Mouse (Mus musculus): ENCODE results near the gene Agrp. TPM values are rescaled to one million over a fixed set of nuclear protein-coding genes. Genes with fewer than 3 reads are reported as not detected.

Agrp gene
- polyA plus RNA-seq, 1 experiment: not detected

DNA sequence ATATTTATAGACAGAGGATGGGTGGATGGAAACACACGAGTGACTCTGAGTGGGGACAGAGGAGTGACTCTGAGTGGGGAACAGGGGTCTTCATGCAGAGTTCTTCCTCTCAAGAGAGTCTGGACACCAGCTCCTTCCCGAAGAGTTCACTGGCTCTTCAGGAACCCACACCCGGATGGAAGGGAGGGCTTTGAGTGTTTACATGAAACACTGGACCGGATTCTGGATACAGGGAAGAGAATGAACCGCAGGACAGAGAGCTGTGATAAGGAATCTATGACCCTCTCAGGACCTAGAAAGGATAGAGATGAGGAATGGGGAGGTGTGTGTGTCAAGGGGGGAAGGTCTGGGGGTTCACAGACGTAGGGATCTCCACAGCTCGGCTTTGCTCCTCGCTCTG lies 119.8 kb downstream of the Agrp start:
- Histone ChIP-seq H3K4me3 (ENCODE audit: low read depth, low read length) (no peak overlapping the region), H3K27me3 (ENCODE audit: control insufficient read depth, insufficient read depth, low read length, poor library complexity, severe bottlenecking) (no peaks in the 10 kb centered on the region; the same call in 1 of the 2 replicates), H3K9ac (ENCODE audit: low read depth, poor library complexity, severe bottlenecking) (no peak overlapping the region), H3K9me3 (replicated peaks; ENCODE audit: control insufficient read depth, insufficient read depth, low read length, poor library complexity, severe bottlenecking) (no peaks in the 10 kb centered on the region), H3K36me3 (ENCODE audit: control insufficient read depth, insufficient read depth, low read length, poor library complexity, severe bottlenecking) (no peaks in the 10 kb centered on the region), H3K27ac (ENCODE audit: insufficient read depth, low read length) (no peak overlapping the region), H3K4me1 (ENCODE audit: control insufficient read depth, insufficient read depth, low read length) (peaks cover 2% of the 10 kb centered on the region)
- TF ChIP-seq POLR2A (IDR thresholded peaks at IDR 0.05; ENCODE audit: insufficient read depth, low read length): no peak
- TF ChIP-seq CTCF (IDR thresholded peaks at IDR 0.05; ENCODE audit: low read depth, low read length): no peak
- no peak for TF ChIP-seq EP300 (IDR thresholded peaks at IDR 0.05; ENCODE audit: insufficient read depth, low read depth, low read length)

Other genes starting within 250 kb of the Agrp start
- 2.4 and 3.7 TPM in 2 replicates for gene Kctd19, start 223.9 kb downstream of the Agrp start, polyA plus RNA-seq (2011; ENCODE audit: insufficient read depth, insufficient read length, low read depth, missing spikeins)
- gene Lrrc36, start 223.8 kb downstream of the Agrp start, polyA plus RNA-seq (2011; ENCODE audit: insufficient read depth, insufficient read length, low read depth, missing spikeins): 0.35 and 1.3 TPM in 2 replicates
- gene Tppp3, start 165.9 kb downstream of the Agrp start, polyA plus RNA-seq (2011; ENCODE audit: insufficient read depth, insufficient read length, low read depth, missing spikeins): 14.4 and 19.0 TPM in 2 replicates
- 6.8 and 9.2 TPM in 2 replicates for gene Zdhhc1, start 140.5 kb downstream of the Agrp start, polyA plus RNA-seq (2011; ENCODE audit: insufficient read depth, insufficient read length, low read depth, missing spikeins)
- gene Hsd11b2, start 118.6 kb downstream of the Agrp start, polyA plus RNA-seq (2011; ENCODE audit: insufficient read depth, insufficient read length, low read depth, missing spikeins): 0.54 and 0.61 TPM in 2 replicates
- 78.4 and 86.5 TPM in 2 replicates for gene Atp6v0d1, start 71.3 kb downstream of the Agrp start, polyA plus RNA-seq (2011; ENCODE audit: insufficient read depth, insufficient read length, low read depth, missing spikeins)
- 26.5 and 27.5 TPM in 2 replicates for gene Ripor1, start 32.1 kb downstream of the Agrp start, polyA plus RNA-seq (2011; ENCODE audit: insufficient read depth, insufficient read length, low read depth, missing spikeins)
- 105 and 123 TPM in 2 replicates for gene Ctcf, start 825 bp downstream of the Agrp start, polyA plus RNA-seq (2011; ENCODE audit: insufficient read depth, insufficient read length, low read depth, missing spikeins)
- 4.7 and 5.6 TPM in 2 replicates for gene Carmil2, start 48.9 kb upstream of the Agrp start, polyA plus RNA-seq (2011; ENCODE audit: insufficient read depth, insufficient read length, low read depth, missing spikeins)
- gene Acd, start 63.7 kb upstream of the Agrp start, polyA plus RNA-seq (2011; ENCODE audit: insufficient read depth, insufficient read length, low read depth, missing spikeins): 30.1 and 36.7 TPM in 2 replicates
- gene Pard6a, start 63.8 kb upstream of the Agrp start, polyA plus RNA-seq (2011; ENCODE audit: insufficient read depth, insufficient read length, low read depth, missing spikeins): 10.4 and 10.9 TPM in 2 replicates
- gene 4933405L10Rik, start 70.3 kb upstream of the Agrp start, polyA plus RNA-seq (2011; ENCODE audit: insufficient read depth, insufficient read length, low read depth, missing spikeins): not detected in 2 replicates
- gene Enkd1, start 70.8 kb upstream of the Agrp start, polyA plus RNA-seq (2011; ENCODE audit: insufficient read depth, insufficient read length, low read depth, missing spikeins): 18.6 and 20.1 TPM in 2 replicates
- gene Gfod2, start 121.3 kb upstream of the Agrp start, polyA plus RNA-seq (2011; ENCODE audit: insufficient read depth, insufficient read length, low read depth, missing spikeins): 6.4 and 7.2 TPM in 2 replicates
- gene Ranbp10, start 190.0 kb upstream of the Agrp start, polyA plus RNA-seq (2011; ENCODE audit: insufficient read depth, insufficient read length, low read depth, missing spikeins): 17.1 and 18.5 TPM in 2 replicates
- gene Tsnaxip1, start 190.3 kb upstream of the Agrp start, polyA plus RNA-seq (2011; ENCODE audit: insufficient read depth, insufficient read length, low read depth, missing spikeins): 0.33 TPM in 1 of 2 replicates, not detected in the other
- gene Cenpt, start 215.9 kb upstream of the Agrp start, polyA plus RNA-seq (2011; ENCODE audit: insufficient read depth, insufficient read length, low read depth, missing spikeins): 86.3 and 97.6 TPM in 2 replicates
- 29.6 and 31.0 TPM in 2 replicates for gene Thap11, start 217.7 kb upstream of the Agrp start, polyA plus RNA-seq (2011; ENCODE audit: insufficient read depth, insufficient read length, low read depth, missing spikeins)
- 29.9 and 30.2 TPM in 2 replicates for gene Nutf2, start 223.2 kb upstream of the Agrp start, polyA plus RNA-seq (2011; ENCODE audit: insufficient read depth, insufficient read length, low read depth, missing spikeins)
- gene Edc4, start 243.5 kb upstream of the Agrp start, polyA plus RNA-seq (2011; ENCODE audit: insufficient read depth, insufficient read length, low read depth, missing spikeins): 45.2 and 51.6 TPM in 2 replicates